Mouse (Mus musculus) ES-Bruce4 (cell line): Measurements from ENCODE around the gene Igfbp6. TPM values are rescaled to one million over a fixed set of nuclear protein-coding genes. Genes with fewer than 3 reads are reported as not detected.

Experiments used
- H3K27ac ChIP-seq: 2 replicates; pipeline ENCODE4 v1.5.1; 2012; ENCODE audit warnings: low read length, inconsistent platforms; ENCODE audit not compliant: insufficient read depth
- H3K27me3 ChIP-seq: 2 replicates; pipeline ENCODE4 v1.6.1; 2012; ENCODE audit warnings: mild to moderate bottlenecking, low read length, inconsistent platforms; ENCODE audit not compliant: control insufficient read depth, poor library complexity, insufficient read depth, severe bottlenecking
- H3K36me3 ChIP-seq: 2 replicates; pipeline ENCODE4 v1.6.1; 2012; ENCODE audit warnings: inconsistent platforms, mild to moderate bottlenecking, low read length, moderate library complexity; ENCODE audit not compliant: control insufficient read depth, poor library complexity, insufficient read depth, severe bottlenecking
- H3K4me1 ChIP-seq: one replicate; pipeline ENCODE4 v1.8.1; 2011; ENCODE audit warnings: low read length; ENCODE audit not compliant: control insufficient read depth, insufficient read depth
- H3K4me3 ChIP-seq: 2 replicates; pipeline ENCODE4 v1.5.1; 2011; ENCODE audit warnings: low read depth, mild to moderate bottlenecking, low read length
- H3K9ac ChIP-seq: 2 replicates; pipeline ENCODE4 v1.6.1; 2012; ENCODE audit warnings: low read depth, mild to moderate bottlenecking, inconsistent platforms; ENCODE audit not compliant: poor library complexity, severe bottlenecking
- H3K9me3 ChIP-seq: replicated peaks from 2 replicates; pipeline ENCODE4 v1.6.1; 2012; ENCODE audit warnings: mild to moderate bottlenecking, low read length, inconsistent platforms; ENCODE audit not compliant: control insufficient read depth, poor library complexity, insufficient read depth, severe bottlenecking
- CTCF ChIP-seq: IDR thresholded peaks from one replicate; pipeline ENCODE4 v1.8.1; 2011; ENCODE audit warnings: low read depth, low read length
- EP300 ChIP-seq: IDR thresholded peaks from 2 replicates; pipeline ENCODE4 v1.6.1; 2011; ENCODE audit warnings: low read depth, low read length; ENCODE audit not compliant: insufficient read depth
- POLR2A ChIP-seq: IDR thresholded peaks from one replicate; pipeline ENCODE4 v1.8.1; 2011; ENCODE audit warnings: low read length; ENCODE audit not compliant: insufficient read depth
- polyA plus RNA-seq: library from polyadenylated mRNA; stranded (reverse); fragments of >200 nt; gene quantifications from 2 replicates; pipeline ENCODE4 v1.2.4, GENCODE M21; 2011; ENCODE audit warnings: low read depth; ENCODE audit not compliant: missing spikeins, insufficient read depth, insufficient read length

Gene Igfbp6
- polyA plus RNA-seq, 1 experiment: 2.2 TPM

GRCm38 (mm10) chr15:102133314-102133713, 10.8 kb upstream of the Igfbp6 start:
- Histone ChIP-seq H3K9ac (no peak overlapping the region), H3K4me3 (no peak overlapping the region), H3K27ac (no peak overlapping the region), H3K4me1 (no peaks in the 10 kb centered on the region), H3K27me3 (no peaks in the 10 kb centered on the region), H3K9me3 (no peaks in the 10 kb centered on the region), H3K36me3 (0 out of 2 replicates have a peak, but pooled peaks cover 4% of the 10 kb centered on the region)
- no peak for TF ChIP-seq POLR2A
- no peak for TF ChIP-seq EP300
- no peak for TF ChIP-seq CTCF

GRCm38 (mm10) chr15:102134709-102135108, 9.5 kb upstream of the Igfbp6 start:
- Histone ChIP-seq H3K9me3 (no peaks in the 10 kb centered on the region), H3K36me3 (0 out of 2 replicates have a peak, but pooled peaks cover 2% of the 10 kb centered on the region), H3K4me1 (no peaks in the 10 kb centered on the region), H3K27me3 (no peaks in the 10 kb centered on the region), H3K9ac (no peak overlapping the region), H3K27ac (no peak overlapping the region), H3K4me3 (no peak overlapping the region)
- TF ChIP-seq POLR2A (no peak), EP300 (no peak), CTCF (no peak)

- H3K27ac ChIP-seq: no peak overlapping the region
- H3K9me3 ChIP-seq: no peaks in the 10 kb centered on the region
- peak overlapping the region; percentile 63 for H3K9ac ChIP-seq
- peak overlapping the region; percentile 80 for H3K4me3 ChIP-seq
- H3K27me3 ChIP-seq: no peaks in the 10 kb centered on the region
- H3K36me3 ChIP-seq: no peaks in the 10 kb centered on the region
- no peaks in the 10 kb centered on the region for H3K4me1 ChIP-seq
- no peak for TF ChIP-seq EP300
- TF ChIP-seq CTCF: no peak
- no peak for TF ChIP-seq POLR2A
Observed at GRCm38 (mm10) chr15:102135522-102136128, 8.5 kb upstream of the Igfbp6 start.

- TF ChIP-seq POLR2A (no peak), CTCF (no peak)
- peak within 1 kb of the TSS; percentile 80 for H3K4me3 ChIP-seq
- no peaks in the 10 kb centered on the region for H3K36me3 ChIP-seq
- H3K27me3 ChIP-seq: no peaks in the 10 kb centered on the region
- no peaks in the 10 kb centered on the region for H3K4me1 ChIP-seq
- H3K27ac ChIP-seq: no peak within 1 kb of the TSS; the same call in 1 of the 2 replicates
- peak within 1 kb of the TSS; percentile 71 for H3K9ac ChIP-seq
- H3K9me3 ChIP-seq: no peaks in the 10 kb centered on the region
Observed at GRCm38 (mm10) chr15:102136129-102136758, 7.9 kb upstream of the Igfbp6 start, which contains the start of gene Spryd3. Gene Spryd3, minus strand, starts transcription at chr15:102136234.

- no peaks in the 10 kb centered on the region for H3K9me3 ChIP-seq
- no peak overlapping the region for H3K4me3 ChIP-seq
- H3K36me3 ChIP-seq: no peaks in the 10 kb centered on the region
- no peak overlapping the region for H3K9ac ChIP-seq
- H3K27ac ChIP-seq: no peak overlapping the region
- H3K27me3 ChIP-seq: peaks cover 11% of the 10 kb centered on the region; the same call in 1 of the 2 replicates
- no peak for TF ChIP-seq POLR2A
- TF ChIP-seq CTCF: no peak
- no peak for TF ChIP-seq EP300
- no peaks in the 10 kb centered on the region for H3K4me1 ChIP-seq
Observed at GRCm38 (mm10) chr15:102141120-102141519, 3.0 kb upstream of the Igfbp6 start.
